Mouse (Mus musculus): Measurements from ENCODE around the gene P3h4. TPM values are rescaled to one million over a fixed set of nuclear protein-coding genes. Genes with fewer than 3 reads are reported as not detected.

P3h4 gene
- polyA plus RNA-seq, 1 experiment from 2014 or later, result 45.4 TPM

DNA sequence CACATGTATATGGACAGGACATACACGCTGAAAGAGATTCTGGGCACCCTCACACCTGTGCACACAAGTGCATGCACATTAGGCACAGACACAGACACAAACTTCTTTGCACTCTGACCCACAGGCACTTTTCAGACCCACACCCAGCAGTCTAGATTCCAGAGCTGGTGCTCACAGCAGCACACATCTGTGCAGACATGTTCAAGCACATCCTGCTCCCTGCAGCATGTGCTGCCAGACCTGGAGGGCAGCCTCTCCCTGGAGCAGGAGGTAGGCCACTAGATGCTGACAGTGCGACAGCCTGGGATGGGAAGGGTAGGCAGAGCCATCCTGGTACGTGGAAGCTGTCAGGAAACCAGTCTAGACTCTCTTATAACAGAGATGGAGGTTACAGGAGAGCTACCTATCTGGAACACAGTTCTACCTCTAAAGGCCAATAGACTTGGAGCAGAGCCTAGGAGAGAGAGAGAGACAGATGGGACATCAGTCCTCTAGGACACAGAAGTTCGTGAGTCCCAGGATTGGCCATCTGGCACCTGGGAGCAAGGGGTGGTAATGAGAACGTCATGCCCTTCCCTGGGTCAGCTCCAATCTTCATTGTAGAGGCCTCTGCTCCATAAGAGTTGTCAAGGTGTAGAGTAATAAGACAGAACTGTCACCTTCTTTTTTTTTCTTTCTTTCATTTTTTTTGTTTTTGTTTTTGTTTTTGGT lies 7.5 kb downstream of the P3h4 start:
- H3K4me1 ChIP-seq (replicated peaks), result peaks cover 31% of the 10 kb centered on the region
- 0 out of 2 replicates have a peak, but pooled peaks cover 5% of the 10 kb centered on the region for H3K36me3 ChIP-seq
- no peaks in the 10 kb centered on the region for H3K27me3 ChIP-seq (replicated peaks)
- H3K4me2 ChIP-seq (replicated peaks), result no peak overlapping the region
- no peaks in the 10 kb centered on the region for H3K9me3 ChIP-seq
- WGBS, result 88% methylated on average over 5 of the region's 5 CpGs
- H3K4me3 ChIP-seq (replicated peaks), result no peak overlapping the region
- H3K9ac ChIP-seq, result no peak overlapping the region
- no peak overlapping the region for H3K27ac ChIP-seq
- no peak for ATAC-seq

DNA sequence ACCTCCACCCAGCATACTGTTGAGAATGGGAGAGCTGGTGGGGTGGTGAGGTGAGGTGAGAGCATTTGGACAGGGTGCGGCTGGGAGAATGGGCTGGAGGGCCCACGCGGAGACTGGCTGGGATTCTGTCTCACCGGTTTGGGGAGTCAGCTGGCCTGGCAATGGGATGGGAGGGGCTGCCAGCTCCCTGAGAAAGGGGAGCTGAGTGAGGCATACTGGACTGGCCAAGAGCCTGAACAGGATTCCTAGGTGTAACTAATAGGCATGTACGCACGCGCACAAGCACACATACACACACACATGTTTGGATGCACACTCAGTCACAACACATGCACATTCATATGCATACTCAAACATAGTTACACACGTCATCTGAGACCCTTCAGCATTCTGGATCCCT lies 8.4 kb downstream of the P3h4 start:
- Histone ChIP-seq H3K4me2 (replicated peaks) (no peak overlapping the region), H3K4me3 (replicated peaks) (no peak overlapping the region), H3K36me3 (0 out of 2 replicates have a peak, but pooled peaks cover 5% of the 10 kb centered on the region), H3K9me3 (no peaks in the 10 kb centered on the region), H3K9ac (no peak overlapping the region), H3K27me3 (replicated peaks) (no peaks in the 10 kb centered on the region), H3K27ac (no peak overlapping the region), H3K4me1 (replicated peaks) (peaks cover 30% of the 10 kb centered on the region)
- WGBS, result 77% methylated on average over 8 of the region's 8 CpGs
- ATAC-seq, result no peak

DNA sequence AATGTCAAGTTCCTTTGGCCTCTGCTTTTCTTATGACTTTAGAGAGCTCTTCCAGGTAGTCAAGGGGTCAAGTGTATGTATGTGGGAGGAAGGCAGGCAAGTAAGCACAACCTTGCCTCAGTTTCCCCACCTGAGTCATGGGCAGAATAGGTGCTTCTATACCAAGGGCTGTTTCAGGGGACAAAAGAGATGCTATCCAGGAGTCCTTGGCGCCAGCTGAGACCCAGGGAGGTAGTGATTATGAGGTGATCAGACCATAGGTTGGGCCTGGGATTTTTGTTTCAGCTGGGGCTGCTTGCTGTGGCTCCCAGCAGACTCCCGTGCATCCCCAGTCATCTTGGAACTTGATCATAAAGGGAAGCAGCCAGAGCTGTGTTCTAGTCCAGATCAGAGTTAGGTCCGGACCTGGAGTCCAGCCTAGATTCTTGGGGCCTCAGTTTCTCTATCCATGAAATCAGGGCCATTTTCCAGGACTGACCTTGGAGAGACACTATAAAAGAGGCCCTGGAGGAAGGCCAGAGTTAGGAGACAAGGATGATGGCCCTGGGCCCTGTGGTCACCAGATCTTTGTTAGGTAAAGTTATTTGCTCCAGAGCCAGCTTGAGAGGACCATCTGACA lies 10.1 kb downstream of the P3h4 start:
- Histone ChIP-seq H3K4me3 (replicated peaks) (no peak overlapping the region), H3K36me3 (no peaks in the 10 kb centered on the region), H3K9ac (no peak overlapping the region), H3K27ac (no peak overlapping the region), H3K27me3 (replicated peaks) (no peaks in the 10 kb centered on the region), H3K9me3 (no peaks in the 10 kb centered on the region), H3K4me1 (replicated peaks) (peaks cover 34% of the 10 kb centered on the region), H3K4me2 (replicated peaks) (no peak overlapping the region)
- no peak for ATAC-seq
- 89% methylated on average over 3 of the region's 3 CpGs for WGBS

DNA sequence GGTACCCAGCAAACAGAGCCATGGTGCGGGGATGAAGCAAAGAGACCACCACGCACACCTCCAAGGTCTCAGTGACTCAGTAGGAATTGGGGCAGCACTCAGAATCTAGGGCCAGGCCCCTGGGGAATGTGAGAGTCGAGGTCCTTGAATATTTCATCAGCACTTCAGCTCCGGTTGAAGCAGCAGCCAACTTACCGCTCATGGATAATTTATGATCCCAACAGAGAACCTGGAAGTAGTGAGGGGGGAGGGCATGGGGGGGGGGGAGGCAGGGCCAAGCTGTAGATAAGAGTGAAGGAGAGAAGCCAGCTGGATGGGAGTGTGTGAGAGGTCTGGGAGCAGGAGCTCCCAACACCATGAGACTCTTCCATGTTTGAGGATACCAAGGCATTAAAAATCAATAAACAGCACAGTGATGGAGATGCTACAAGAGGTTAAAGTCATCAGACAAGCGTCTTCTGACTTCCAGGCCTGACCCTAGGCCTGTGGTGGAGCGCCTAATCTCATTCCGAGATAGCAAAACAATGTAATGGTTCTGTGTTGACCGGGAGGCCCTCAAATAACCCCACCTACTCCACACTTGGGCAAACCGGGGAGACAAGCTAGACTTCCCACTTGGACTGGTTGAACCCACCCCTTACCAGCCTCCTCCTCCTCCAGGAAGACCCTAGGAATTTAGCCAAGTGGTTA lies 11.0 kb downstream of the P3h4 start:
- WGBS, result 29% methylated on average over 10 of the region's 10 CpGs

DNA sequence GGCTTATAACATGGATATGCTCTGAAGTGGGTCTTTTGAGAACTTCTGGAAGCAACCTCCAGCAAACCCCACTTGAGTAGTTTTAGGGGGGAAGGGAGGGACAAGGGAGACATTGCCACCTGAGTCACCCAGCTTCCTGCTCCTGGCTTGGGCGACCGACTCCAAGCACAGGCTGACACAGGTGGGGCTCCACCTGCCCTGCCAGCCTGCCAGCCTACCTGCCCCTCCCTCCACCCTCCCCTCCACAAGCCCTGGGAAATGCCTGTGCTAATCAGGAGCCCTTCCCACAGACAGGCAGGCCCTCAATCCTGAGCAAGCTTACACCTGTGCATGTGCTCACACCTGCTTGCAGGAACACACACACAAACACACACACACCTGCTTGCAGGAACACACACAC lies 12.0 kb downstream of the P3h4 start:
- 56% methylated on average over 2 of the region's 2 CpGs for WGBS
- Histone ChIP-seq H3K27me3 (replicated peaks) (no peaks in the 10 kb centered on the region), H3K9ac (no peak overlapping the region), H3K4me2 (replicated peaks) (no peak overlapping the region), H3K36me3 (no peaks in the 10 kb centered on the region), H3K9me3 (no peaks in the 10 kb centered on the region), H3K27ac (peak overlapping the region; percentile 71), H3K4me1 (replicated peaks) (peaks cover 44% of the 10 kb centered on the region), H3K4me3 (replicated peaks) (no peak overlapping the region)
- peak; percentile 50 for ATAC-seq

More for the DNA sequence above, 11.0 kb downstream of the P3h4 start:
- Histone ChIP-seq H3K4me1 (replicated peaks) (peaks cover 37% of the 10 kb centered on the region), H3K27ac (peak overlapping the region; percentile 71), H3K27me3 (replicated peaks) (no peaks in the 10 kb centered on the region), H3K4me2 (replicated peaks) (no peak overlapping the region), H3K36me3 (no peaks in the 10 kb centered on the region), H3K9me3 (no peaks in the 10 kb centered on the region), H3K9ac (no peak overlapping the region), H3K4me3 (replicated peaks) (no peak overlapping the region)
- peak; percentile 36; the same call in 1 of the 2 replicates for ATAC-seq

DNA sequence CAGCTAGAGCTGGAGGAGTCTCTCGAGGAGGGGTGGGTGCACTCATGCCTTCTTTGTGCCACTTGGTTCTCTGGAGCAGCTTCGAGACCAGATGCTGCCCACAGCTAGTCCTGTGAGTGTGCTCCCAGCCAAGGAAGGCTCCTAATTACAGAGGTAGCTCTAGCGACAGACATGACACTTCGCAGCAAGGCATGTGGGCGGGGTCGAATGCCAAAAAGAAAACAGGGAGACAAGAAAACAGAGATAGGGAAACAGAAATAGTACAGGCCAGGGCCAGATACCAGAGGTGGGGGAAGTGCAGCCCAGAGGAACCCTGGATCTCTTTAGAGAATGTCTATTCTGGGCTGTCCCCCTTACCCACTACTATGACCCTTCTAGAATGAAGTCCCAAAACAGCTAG lies 12.4 kb downstream of the P3h4 start:
- peak overlapping the region; percentile 71 for H3K27ac ChIP-seq
- H3K4me1 ChIP-seq (replicated peaks), result peaks cover 44% of the 10 kb centered on the region
- H3K36me3 ChIP-seq, result no peaks in the 10 kb centered on the region
- no peaks in the 10 kb centered on the region for H3K27me3 ChIP-seq (replicated peaks)
- no peak overlapping the region for H3K9ac ChIP-seq
- H3K4me3 ChIP-seq (replicated peaks), result no peak overlapping the region
- 38% methylated on average over 6 of the region's 6 CpGs for WGBS
- no peaks in the 10 kb centered on the region for H3K9me3 ChIP-seq
- H3K4me2 ChIP-seq (replicated peaks), result no peak overlapping the region
- ATAC-seq, result no peak

DNA sequence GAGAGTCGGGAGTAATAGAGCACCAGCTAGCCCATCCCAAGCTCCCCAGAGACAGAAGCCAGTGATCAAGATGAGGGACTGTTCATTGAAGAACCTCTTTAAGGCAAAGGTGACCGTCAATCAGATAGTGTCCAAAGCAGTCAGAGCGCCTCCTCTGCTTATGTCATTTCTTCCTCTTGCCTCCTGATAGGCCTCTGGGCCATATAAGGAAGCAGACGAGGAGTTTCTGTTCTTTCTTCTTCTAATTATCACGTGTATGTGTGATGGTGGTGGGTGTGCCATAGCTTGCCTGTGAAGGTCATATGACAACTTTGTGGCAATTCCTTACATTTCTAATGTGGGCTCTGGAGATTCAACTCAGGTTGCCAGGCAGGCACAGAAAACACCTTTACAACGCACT lies 13.8 kb downstream of the P3h4 start:
- no peak for ATAC-seq
- no peaks in the 10 kb centered on the region for H3K27me3 ChIP-seq (replicated peaks)
- H3K4me1 ChIP-seq (replicated peaks), result peaks cover 55% of the 10 kb centered on the region
- no peaks in the 10 kb centered on the region for H3K36me3 ChIP-seq
- H3K4me2 ChIP-seq (replicated peaks), result no peak overlapping the region
- peak overlapping the region; percentile 42; the same call in 1 of the 2 replicates for H3K27ac ChIP-seq
- WGBS, result 58% methylated on average over 6 of the region's 6 CpGs
- H3K9me3 ChIP-seq, result no peaks in the 10 kb centered on the region
- H3K4me3 ChIP-seq (replicated peaks), result no peak overlapping the region
- no peak overlapping the region for H3K9ac ChIP-seq

DNA sequence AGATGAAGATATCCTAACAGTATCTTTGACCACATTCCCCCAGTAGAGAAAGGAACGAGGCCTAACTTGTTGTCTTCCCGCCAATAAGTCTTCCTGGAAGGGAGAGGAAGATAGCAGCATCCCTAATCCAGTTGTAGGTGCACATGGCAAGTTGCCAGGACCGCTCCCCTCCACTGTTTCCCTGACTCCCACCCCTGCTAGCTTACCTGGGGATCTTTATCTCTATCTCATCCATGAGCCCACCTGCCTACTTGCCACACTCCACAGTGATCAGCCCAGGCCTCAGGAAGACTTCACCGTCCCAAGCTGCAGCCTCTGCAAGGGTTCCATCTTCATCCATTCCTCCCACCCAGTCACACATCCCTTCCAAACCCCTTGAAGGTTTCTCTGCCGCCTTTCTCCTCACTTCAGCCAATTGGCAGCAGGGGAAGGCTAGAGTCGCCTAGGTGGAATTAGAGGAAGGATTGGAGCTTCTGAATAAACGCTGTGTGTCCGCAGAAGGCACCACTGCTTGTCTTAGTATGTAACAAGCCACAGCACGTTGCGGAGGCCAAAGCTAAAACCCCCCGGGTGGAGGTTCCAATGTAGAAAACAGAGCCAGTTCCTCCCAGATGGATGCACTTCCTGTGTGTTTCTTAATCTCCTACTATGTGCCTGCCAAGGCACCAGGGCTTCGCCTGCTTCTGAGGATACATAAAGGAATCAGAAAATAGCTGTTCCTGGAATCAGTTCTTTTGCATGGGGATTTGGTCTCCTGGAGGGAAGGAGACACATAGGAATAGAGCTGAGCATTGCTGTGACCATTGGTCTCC lies 14.7 kb downstream of the P3h4 start:
- H3K9me3 ChIP-seq, result no peaks in the 10 kb centered on the region
- H3K27me3 ChIP-seq (replicated peaks), result no peaks in the 10 kb centered on the region
- 79% methylated on average over 12 of the region's 12 CpGs for WGBS
- no peak overlapping the region for H3K27ac ChIP-seq
- no peak overlapping the region for H3K4me2 ChIP-seq (replicated peaks)
- ATAC-seq, result no peak
- no peaks in the 10 kb centered on the region for H3K36me3 ChIP-seq
- H3K9ac ChIP-seq, result no peak overlapping the region
- no peak overlapping the region for H3K4me3 ChIP-seq (replicated peaks)
- H3K4me1 ChIP-seq (replicated peaks), result peaks cover 64% of the 10 kb centered on the region

DNA sequence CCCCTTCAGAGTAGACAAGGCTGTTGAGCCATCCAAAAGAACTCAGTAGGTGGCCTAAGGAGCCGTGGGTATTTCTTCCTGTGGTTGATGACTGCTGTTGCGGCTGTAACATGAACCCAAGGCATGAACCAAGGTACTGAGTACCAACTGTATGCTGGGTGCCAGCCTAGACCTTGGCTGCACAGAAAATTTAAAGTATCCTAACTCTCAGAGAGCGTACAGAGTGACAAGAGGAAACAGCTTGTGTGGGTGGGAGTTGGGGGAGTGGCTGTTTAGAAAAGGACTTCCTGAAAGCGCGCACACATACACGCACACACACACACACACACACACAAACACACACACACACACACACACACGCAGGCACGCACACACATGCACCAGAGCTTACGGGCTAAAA lies 15.3 kb downstream of the P3h4 start:
- no peak overlapping the region for H3K4me3 ChIP-seq (replicated peaks)
- no peak for ATAC-seq
- no peak overlapping the region; the same call in 1 of the 2 replicates for H3K27ac ChIP-seq
- H3K9ac ChIP-seq, result no peak overlapping the region
- WGBS, result 62% methylated on average over 9 of the region's 9 CpGs
- no peaks in the 10 kb centered on the region for H3K9me3 ChIP-seq
- no peaks in the 10 kb centered on the region for H3K36me3 ChIP-seq
- H3K4me1 ChIP-seq (replicated peaks), result peaks cover 68% of the 10 kb centered on the region
- no peaks in the 10 kb centered on the region for H3K27me3 ChIP-seq (replicated peaks)
- H3K4me2 ChIP-seq (replicated peaks), result no peak overlapping the region

DNA sequence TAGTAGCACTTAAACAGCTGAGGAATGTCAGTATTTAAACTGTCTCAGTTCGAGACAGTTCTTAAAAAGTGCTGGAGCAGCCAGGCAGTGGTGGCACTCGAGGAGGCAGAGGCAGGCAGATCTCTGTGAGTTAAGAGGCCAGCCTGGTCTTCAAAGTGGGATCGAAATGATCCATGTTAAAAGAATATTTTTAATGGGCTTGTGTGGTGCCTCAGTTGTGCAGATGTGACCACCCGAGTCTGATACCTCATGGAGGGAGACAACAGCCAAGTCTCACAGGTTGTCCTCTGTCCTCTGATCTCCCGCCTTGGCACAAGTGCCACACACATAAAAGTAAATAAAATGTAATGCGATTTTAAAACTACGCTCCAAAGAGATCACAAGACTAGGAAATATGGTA lies 16.1 kb downstream of the P3h4 start:
- WGBS, result 88% methylated on average over 7 of the region's 7 CpGs
- Histone ChIP-seq H3K4me3 (replicated peaks) (no peak overlapping the region), H3K27ac (no peak overlapping the region), H3K36me3 (no peaks in the 10 kb centered on the region), H3K9ac (no peak overlapping the region), H3K27me3 (replicated peaks) (no peaks in the 10 kb centered on the region), H3K4me1 (replicated peaks) (peaks cover 69% of the 10 kb centered on the region), H3K4me2 (replicated peaks) (no peak overlapping the region), H3K9me3 (no peaks in the 10 kb centered on the region)
- no peak for ATAC-seq

DNA sequence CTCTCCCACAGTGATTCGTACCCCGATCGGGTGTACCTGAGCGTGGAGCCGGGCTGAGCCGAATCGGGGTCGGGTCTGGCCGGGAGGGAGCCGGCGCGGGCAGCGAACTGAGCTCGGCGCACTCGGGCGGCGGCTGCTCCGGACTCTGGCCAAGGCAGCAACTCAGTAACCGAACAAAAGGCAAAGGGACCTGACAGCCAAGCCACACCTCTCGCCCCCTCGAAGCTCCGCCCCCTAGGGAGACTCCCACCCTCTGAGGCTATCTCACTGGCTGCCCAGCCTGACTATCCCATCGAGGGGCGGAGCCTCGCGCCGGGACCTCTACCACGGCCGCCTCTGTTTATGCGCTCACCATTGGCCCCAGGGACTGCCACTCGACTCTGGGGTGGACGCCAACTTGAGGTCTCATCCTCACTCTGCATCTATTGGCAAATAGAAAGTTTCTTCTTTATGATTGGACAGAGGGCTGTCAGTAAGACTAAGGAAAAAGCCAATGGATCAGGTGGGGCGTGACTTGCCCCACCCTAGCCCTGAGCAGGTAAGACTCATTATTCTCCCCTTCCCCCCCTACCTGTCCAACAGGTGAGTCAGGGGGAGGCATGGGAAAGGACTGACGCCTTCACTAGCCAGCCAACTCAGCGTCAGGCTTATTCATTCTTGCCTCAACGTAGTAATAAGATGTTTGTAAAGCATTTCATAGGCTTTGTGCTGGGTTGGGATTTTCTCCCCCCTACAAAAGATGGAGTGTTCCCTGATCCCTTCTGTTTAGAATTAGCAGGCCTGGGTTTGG lies 16.8 kb downstream of the P3h4 start, which contains the start of gene Jup:
Gene Jup (minus strand): TSS at position 164 of the 790 bp plus-strand sequence.
- Histone ChIP-seq H3K4me3 (replicated peaks) (peak within 1 kb of the TSS; percentile 78), H3K27me3 (replicated peaks) (no peaks in the 10 kb centered on the region), H3K27ac (peak within 1 kb of the TSS; percentile 97), H3K9ac (peak within 1 kb of the TSS; percentile 76), H3K4me1 (replicated peaks) (peaks cover 70% of the 10 kb centered on the region), H3K9me3 (no peaks in the 10 kb centered on the region), H3K36me3 (no peaks in the 10 kb centered on the region), H3K4me2 (replicated peaks) (peak within 1 kb of the TSS; percentile 80)
- WGBS, result 1% methylated on average over 37 of the region's 37 CpGs
- peak; percentile 95 for ATAC-seq

Data from intestine, embryonic 15.5 days (tissue).